Mouse (Mus musculus) intestine, postnatal 0 days (tissue): Measurements from ENCODE around the gene Cdc40. TPM values are rescaled to one million over a fixed set of nuclear protein-coding genes. Genes with fewer than 3 reads are reported as not detected.

Source experiments
- ATAC-seq: fragments of 200-750 bp; cut with Nextera tagmentation; 2 replicates; pipeline ENCODE4 v1.8.0; 2017; ENCODE audit warnings: mild to moderate bottlenecking, moderate TSS enrichment, moderate library complexity
- H3K27ac ChIP-seq: fragments of 300-500 bp; sonication (generic); 2 replicates; pipeline ENCODE4 v1.5.1; 2014; ENCODE audit warnings: mild to moderate bottlenecking, low read depth, low read length, moderate library complexity
- H3K27me3 ChIP-seq: fragments of 300-500 bp; sonication (generic); replicated peaks from 2 replicates; pipeline ENCODE4 v1.6.1; 2014; ENCODE audit warnings: low read length, mixed read lengths; ENCODE audit not compliant: control insufficient read depth, insufficient read depth
- H3K36me3 ChIP-seq: fragments of 300-500 bp; sonication (generic); 2 replicates; pipeline ENCODE4 v1.6.1; 2014; ENCODE audit warnings: mild to moderate bottlenecking, moderate library complexity; ENCODE audit not compliant: control insufficient read depth, insufficient read depth
- H3K4me1 ChIP-seq: fragments of 300-500 bp; sonication (generic); replicated peaks from 2 replicates; pipeline ENCODE4 v1.6.1; 2014; ENCODE audit warnings: antibody characterized with exemption, low read length, mixed read lengths; ENCODE audit not compliant: control insufficient read depth, insufficient read depth
- H3K4me2 ChIP-seq: fragments of 300-500 bp; sonication (generic); replicated peaks from 2 replicates; pipeline ENCODE4 v1.6.1; 2014; ENCODE audit warnings: low read depth, mild to moderate bottlenecking, moderate library complexity
- H3K4me3 ChIP-seq: fragments of 300-500 bp; sonication (generic); 2 replicates; pipeline ENCODE4 v1.5.1; 2014; ENCODE audit warnings: low read depth, low read length
- H3K9ac ChIP-seq: fragments of 300-500 bp; sonication (generic); 2 replicates; pipeline ENCODE4 v1.6.1; 2014; ENCODE audit warnings: mild to moderate bottlenecking, low read depth, low read length
- H3K9me3 ChIP-seq: fragments of 300-500 bp; sonication (generic); 2 replicates; pipeline ENCODE4 v1.6.1; 2016; ENCODE audit warnings: mixed run types; ENCODE audit not compliant: control insufficient read depth
- CTCF ChIP-seq: sonication (generic); IDR thresholded peaks from 2 replicates; pipeline ENCODE4 v1.5.1; 2016; ENCODE audit warnings: low read depth, mild to moderate bottlenecking, control low read depth, antibody characterized with exemption, moderate library complexity
- WGBS: fragments of 180-500 bp; shearing (Covaris S2); extraction: QIAGEN DNeasy Blood & Tissue Kit; methylation state at CpG from one replicate; pipeline ENCODE4 v1.1.7; 2014; 5-methylcytosine and 5-hydroxymethylcytosine counted together
- polyA plus RNA-seq: library from polyadenylated mRNA; unstranded; fragments of >200 nt; fragmentation: Nextera tagmentation; extraction: Ambion mirVana; gene quantifications from 2 replicates; pipeline ENCODE4 v1.2.1, GENCODE M21; 2015

The Cdc40 gene
- polyA plus RNA-seq, 1 experiment from 2014 or later = 12.6 TPM

- no peaks in the 10 kb centered on the region for H3K4me1 ChIP-seq
- H3K9ac ChIP-seq = no peak overlapping the region
- no peak overlapping the region for H3K27ac ChIP-seq
- peaks cover 28% of the 10 kb centered on the region for H3K36me3 ChIP-seq
- H3K27me3 ChIP-seq = no peaks in the 10 kb centered on the region
- no peak for TF ChIP-seq CTCF
- no peak overlapping the region for H3K4me2 ChIP-seq
- no peak overlapping the region for H3K4me3 ChIP-seq
- no peaks in the 10 kb centered on the region for H3K9me3 ChIP-seq
- ATAC-seq = no peak
Measured at GRCm38 (mm10) chr10:40851138-40851537, 32.0 kb downstream of the Cdc40 start.

GRCm38 (mm10) chr10:40850644-40851043 is 32.5 kb downstream of the Cdc40 start:
- 77% methylated on average over 2 of the region's 2 CpGs for WGBS

DNA sequence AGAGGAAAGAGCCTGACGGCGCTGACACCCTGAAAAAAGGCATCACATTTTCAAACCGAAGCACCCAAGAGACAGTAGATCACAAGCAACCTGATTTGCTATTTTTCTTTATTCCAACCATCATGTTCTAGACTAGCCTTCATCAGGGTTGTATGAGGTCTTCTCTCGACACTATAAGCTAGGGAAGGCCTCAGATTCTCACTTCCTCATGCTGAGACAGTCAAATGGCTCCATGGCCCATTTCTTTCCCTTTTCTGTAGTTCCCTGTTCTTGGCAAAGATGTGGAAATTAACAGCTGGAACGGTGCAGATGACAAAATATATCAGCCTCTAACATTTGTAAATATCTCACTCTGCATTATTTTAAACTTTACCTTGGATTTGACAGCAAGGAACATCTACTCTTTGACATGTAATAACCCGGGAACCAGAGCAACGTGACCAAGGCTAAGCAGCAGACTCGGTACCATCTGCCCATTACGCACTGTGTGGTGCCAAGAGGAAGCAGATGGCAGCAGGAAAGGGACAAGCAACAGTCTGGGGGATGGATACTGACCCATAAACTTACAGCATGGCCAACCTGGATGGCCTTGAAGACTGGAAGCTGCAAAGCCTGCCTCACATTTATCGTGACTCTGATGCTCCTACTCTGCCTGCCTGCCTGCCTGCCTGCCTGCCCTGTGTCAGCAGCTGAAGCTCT is 35.8 kb downstream of the Cdc40 start:
- no peak overlapping the region for H3K9ac ChIP-seq
- TF ChIP-seq CTCF = no peak
- no peak for ATAC-seq
- no peaks in the 10 kb centered on the region for H3K9me3 ChIP-seq
- no peaks in the 10 kb centered on the region for H3K4me1 ChIP-seq
- peaks cover 54% of the 10 kb centered on the region for H3K36me3 ChIP-seq
- WGBS = 88% methylated on average over 10 of the region's 10 CpGs
- H3K27ac ChIP-seq = no peak overlapping the region
- no peak overlapping the region for H3K4me2 ChIP-seq
- H3K27me3 ChIP-seq = no peaks in the 10 kb centered on the region
- H3K4me3 ChIP-seq = no peak overlapping the region

More at GRCm38 (mm10) chr10:40850644-40851043, 32.5 kb downstream of the Cdc40 start:
- no peak for ATAC-seq
- no peak overlapping the region for H3K27ac ChIP-seq
- no peak overlapping the region for H3K9ac ChIP-seq
- H3K4me2 ChIP-seq = no peak overlapping the region
- no peak for TF ChIP-seq CTCF
- H3K4me3 ChIP-seq = no peak overlapping the region
- no peaks in the 10 kb centered on the region for H3K27me3 ChIP-seq
- H3K9me3 ChIP-seq = no peaks in the 10 kb centered on the region
- peaks cover 30% of the 10 kb centered on the region for H3K36me3 ChIP-seq
- H3K4me1 ChIP-seq = no peaks in the 10 kb centered on the region

GRCm38 (mm10) chr10:40845626-40846025 is 37.5 kb downstream of the Cdc40 start:
- no peak for ATAC-seq
- peaks cover 66% of the 10 kb centered on the region for H3K36me3 ChIP-seq
- 84% methylated on average over 6 of the region's 6 CpGs for WGBS
- H3K9me3 ChIP-seq = no peaks in the 10 kb centered on the region
- no peak overlapping the region for H3K4me2 ChIP-seq
- H3K27ac ChIP-seq = no peak overlapping the region
- no peak overlapping the region for H3K4me3 ChIP-seq
- no peak overlapping the region for H3K9ac ChIP-seq
- H3K27me3 ChIP-seq = no peaks in the 10 kb centered on the region
- TF ChIP-seq CTCF = no peak
- H3K4me1 ChIP-seq = no peaks in the 10 kb centered on the region

DNA sequence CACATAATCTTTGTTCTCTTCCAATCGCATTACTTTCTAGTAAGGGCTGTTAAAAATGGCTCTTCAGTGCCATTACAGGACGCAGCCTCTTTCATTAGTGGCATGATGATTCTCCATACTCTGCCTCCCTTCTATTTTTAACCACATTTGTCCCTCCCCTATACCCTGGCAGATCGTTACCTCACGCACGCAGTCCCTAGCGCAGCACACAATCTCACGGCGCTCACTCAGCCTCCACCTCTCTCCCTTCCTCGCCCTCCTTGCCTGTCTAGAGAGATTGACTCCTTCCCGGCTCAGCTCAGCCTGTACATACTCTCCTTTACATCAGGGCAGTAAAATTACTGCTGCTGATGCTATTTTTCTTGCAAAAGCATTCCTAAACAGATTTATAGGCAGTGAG is 38.6 kb downstream of the Cdc40 start:
- no peak for TF ChIP-seq CTCF
- WGBS = 81% methylated on average over 10 of the region's 10 CpGs
- Histone ChIP-seq H3K4me1 (no peaks in the 10 kb centered on the region), H3K4me2 (no peak overlapping the region), H3K4me3 (no peak overlapping the region), H3K36me3 (peaks cover 66% of the 10 kb centered on the region), H3K9ac (no peak overlapping the region), H3K27ac (no peak overlapping the region), H3K27me3 (no peaks in the 10 kb centered on the region), H3K9me3 (no peaks in the 10 kb centered on the region)
- no peak for ATAC-seq

- no peaks in the 10 kb centered on the region for H3K27me3 ChIP-seq
- no peaks in the 10 kb centered on the region for H3K9me3 ChIP-seq
- no peak overlapping the region for H3K4me3 ChIP-seq
- no peak for TF ChIP-seq CTCF
- WGBS = 86% methylated on average over 5 of the region's 5 CpGs
- H3K9ac ChIP-seq = no peak overlapping the region
- H3K36me3 ChIP-seq = peaks cover 62% of the 10 kb centered on the region
- H3K27ac ChIP-seq = no peak overlapping the region
- H3K4me2 ChIP-seq = no peak overlapping the region
- no peak for ATAC-seq
- H3K4me1 ChIP-seq = no peaks in the 10 kb centered on the region
Measured at GRCm38 (mm10) chr10:40843841-40844240, 39.3 kb downstream of the Cdc40 start.

DNA sequence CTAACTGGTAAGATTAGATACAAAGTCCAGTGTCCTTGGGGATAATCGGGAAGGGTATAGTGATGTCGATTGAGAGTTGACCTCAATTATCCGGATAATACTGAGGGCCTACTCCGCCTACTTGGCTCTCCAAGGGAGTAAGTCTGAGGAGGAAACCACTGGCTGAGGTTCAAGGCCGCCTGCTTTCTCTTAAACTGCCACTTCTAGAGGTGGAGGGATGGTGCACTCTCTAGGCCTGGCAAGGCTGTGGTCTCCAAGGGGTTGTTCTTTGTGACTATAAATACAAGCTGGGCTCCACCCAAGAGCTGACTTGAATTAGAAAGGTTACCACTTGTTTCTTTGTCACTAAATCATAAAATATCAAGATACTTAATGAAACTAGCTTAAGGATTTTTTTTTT is 43.0 kb downstream of the Cdc40 start:
- no peaks in the 10 kb centered on the region for H3K4me1 ChIP-seq
- H3K36me3 ChIP-seq = peaks cover 47% of the 10 kb centered on the region
- H3K4me2 ChIP-seq = no peak overlapping the region
- no peak overlapping the region for H3K27ac ChIP-seq
- no peak overlapping the region for H3K9ac ChIP-seq
- TF ChIP-seq CTCF = no peak
- H3K27me3 ChIP-seq = no peaks in the 10 kb centered on the region
- H3K9me3 ChIP-seq = no peaks in the 10 kb centered on the region
- WGBS = 87% methylated on average over 5 of the region's 5 CpGs
- no peak for ATAC-seq
- no peak overlapping the region for H3K4me3 ChIP-seq
